Mouse (Mus musculus) 3134 (cell line): ENCODE data around the gene Cfap157.

Experiments
- DNase-seq: peaks from one replicate; pipeline ENCODE4 v3.0.0-alpha.2; 2011; ENCODE audit warnings: low spot score; ENCODE audit not compliant: insufficient read length; ENCODE audit errors: extremely low read depth

Cfap157 gene

DNA sequence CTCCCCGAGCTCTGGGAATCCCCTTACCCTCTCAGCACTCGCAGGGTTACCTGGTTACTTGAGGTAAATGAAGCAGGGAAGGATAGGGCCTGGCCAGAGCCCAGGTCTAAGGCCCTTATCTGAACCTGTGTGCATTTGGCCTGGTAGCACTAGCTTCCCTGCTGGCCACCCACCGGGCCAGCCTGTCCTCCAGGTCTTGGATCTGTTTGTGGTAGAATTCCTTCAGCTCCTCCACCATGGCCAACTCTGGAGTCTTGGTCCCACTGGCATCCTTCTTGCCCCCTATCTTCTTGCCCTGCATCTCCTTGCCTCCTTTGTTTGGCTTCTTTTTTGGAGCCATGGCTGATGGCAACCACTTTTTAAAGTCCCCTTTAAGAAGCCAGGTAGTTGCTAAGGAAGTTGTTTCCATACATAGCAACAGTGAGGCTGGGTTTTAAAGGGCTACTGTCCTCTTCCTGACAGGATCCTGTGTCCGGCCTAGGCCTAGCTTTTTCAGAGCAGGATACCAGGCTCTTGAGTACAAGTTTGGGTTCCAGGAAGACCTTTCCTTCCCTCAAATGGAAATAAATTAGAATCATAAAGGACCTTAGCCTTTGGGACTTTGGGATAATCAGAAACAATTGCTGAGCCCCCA is at the start of gene Cfap157:
Cfap157 (minus strand) TSS at position 381 of the 634 bp plus-strand sequence.
- no peak for DNase-seq

DNA sequence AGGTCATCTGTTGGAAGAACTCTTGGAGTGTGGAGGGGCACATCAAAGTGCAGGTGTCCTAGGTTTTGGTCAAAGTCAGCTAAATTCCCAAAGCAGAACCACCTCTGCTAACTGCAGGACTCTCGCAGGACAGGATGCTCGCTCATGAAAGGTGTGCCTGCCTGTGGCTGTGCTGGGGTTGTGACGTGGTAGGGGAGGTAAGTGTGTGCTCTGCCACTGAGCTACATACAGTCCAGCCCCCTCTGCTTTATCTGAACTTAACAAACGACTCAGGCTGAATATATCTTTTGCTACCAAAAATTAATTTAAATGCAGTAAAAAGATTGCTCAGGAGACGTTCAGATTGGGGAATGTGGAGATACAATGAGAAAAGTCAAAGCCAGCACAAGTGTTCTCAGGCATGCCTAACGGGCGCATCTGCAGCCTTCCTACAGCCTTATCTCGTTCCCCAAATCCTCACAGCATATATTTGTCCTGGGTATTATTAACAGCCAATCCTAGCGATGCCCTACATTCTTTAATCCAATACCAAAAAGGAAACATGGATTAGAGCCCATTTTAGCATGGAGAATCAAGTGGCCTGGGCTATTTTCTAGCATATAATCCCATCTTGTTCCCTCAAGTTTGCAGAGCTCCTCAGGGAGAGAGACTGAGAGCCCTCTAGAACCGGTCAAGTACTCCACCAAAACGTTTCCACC is 44.9 kb upstream of the Cfap157 start:
- no peak for DNase-seq

DNA sequence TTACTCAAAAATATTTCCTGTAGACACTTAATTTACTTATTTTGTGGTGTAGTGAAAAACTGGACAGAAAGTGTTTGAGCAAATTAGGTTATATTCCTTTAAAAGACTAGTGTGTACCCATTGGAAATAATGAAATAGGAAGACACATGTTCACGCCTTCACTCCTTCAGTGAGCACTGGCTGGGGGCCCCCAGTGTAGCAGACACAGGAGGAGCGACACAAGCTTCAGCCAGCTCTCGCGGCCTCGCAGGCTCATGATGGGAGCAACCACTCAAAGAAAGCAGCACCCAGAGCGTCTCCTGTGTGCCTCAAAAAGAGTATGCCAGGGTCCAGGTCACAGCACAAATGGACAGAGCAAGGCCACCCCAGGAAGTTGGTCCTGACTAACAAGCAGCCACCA is 41.6 kb upstream of the Cfap157 start:
- DNase-seq = no peak

DNA sequence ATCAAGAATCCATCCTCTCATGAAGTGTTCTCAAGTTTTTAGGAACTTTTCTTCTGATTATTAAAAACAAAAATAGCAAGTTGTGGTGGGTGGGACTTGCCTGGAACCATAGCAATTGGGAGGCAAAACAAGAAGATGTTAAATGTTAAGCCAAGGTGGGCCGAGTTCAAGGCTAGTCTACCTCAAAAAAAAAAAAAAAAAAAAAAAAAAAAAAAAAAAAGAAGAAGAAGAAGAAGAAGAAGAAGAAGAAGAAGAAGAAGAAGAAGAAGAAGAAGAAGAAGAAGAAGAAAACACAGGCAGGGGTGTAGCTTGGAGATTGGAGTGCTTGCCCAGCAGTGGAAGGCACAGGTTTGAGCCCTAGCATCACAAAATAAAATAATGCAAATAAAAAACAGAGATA is 40.5 kb upstream of the Cfap157 start:
- DNase-seq = no peak

DNA sequence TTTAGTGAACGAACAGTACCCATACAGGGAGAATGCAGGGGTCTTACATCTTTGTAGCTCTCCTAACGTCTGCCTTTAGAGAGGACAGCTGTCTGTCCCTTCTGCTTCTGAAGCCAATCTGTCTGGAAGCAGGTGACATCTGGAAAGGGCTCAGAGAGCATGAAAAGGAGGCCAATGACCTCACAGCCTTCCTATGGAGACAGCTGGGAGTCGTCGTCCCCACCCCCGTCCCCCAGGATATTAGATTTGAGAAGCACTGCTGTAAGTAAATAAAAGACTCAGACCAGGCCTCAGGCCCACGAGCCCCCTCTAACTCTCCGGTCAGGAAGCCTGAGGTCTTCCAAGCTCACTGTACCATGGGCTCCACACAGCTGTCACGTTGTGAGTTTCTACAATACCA is 40.0 kb upstream of the Cfap157 start:
- DNase-seq = no peak

DNA sequence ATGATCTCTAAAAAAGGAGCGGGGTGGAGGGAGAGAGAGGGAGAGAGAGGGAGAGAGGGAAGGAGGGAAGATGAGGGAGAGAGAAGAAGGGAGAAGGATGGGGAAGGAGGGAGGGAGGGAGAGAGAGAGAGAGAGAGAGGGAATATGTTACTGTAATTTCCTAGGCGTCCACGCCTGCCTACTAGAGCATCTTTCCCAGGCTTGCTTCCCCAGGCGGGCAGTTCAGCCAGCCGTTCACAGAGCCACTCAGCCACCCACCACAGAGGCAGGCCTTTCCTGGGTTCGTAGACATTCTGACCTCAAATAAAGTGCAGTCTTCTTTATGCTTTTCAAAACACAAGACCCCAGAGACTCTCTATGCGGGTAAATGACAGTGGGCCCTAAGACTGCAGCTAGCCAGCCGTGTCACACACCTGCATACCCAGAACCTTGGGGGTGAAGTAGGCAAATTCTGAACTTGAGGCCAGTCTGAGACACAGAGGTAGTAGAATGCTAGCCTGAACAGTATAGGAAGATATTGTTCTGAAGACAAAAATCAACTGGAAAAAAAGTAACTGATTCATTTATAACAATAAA is 39.4 kb upstream of the Cfap157 start:
- no peak for DNase-seq

DNA sequence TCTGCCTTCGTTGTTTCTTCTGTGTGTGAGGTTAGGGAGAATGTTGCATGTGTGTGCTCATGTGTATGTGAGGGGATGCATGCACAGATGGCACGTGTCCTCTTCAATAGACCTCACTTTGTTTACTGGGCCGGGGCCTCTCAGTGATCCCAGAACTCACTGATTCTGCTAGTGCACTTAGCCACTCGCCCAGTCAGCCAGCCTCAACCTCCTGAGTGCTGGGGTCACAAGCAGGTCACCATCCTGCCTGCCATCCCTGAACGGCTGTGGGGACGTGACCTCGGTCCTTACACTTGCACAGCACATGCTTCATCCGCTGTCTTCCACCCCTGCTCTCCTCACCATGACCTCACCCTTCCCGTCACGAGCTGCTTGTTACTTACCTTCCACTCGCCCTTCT is 38.9 kb upstream of the Cfap157 start:
- no peak for DNase-seq

DNA sequence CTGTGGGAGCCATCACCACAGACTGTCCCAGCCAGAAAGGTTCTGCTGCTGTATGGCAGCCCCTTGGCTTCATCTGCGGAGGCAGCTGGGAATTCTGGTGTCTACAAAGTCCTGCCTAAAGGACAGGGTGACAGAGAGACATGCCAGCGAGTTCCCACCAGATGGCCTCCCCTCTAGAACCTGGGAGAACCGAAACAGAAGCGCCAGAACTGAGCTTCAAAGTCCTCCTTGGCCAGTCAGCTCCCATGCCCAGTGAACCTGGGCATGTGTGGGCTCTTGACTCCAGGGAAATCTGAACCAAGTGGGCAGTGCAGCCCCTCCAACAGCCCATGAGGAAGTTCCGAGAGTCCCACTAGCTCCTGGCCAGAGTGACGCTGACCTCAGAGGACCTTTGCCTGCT is 38.4 kb upstream of the Cfap157 start:
- DNase-seq = no peak

DNA sequence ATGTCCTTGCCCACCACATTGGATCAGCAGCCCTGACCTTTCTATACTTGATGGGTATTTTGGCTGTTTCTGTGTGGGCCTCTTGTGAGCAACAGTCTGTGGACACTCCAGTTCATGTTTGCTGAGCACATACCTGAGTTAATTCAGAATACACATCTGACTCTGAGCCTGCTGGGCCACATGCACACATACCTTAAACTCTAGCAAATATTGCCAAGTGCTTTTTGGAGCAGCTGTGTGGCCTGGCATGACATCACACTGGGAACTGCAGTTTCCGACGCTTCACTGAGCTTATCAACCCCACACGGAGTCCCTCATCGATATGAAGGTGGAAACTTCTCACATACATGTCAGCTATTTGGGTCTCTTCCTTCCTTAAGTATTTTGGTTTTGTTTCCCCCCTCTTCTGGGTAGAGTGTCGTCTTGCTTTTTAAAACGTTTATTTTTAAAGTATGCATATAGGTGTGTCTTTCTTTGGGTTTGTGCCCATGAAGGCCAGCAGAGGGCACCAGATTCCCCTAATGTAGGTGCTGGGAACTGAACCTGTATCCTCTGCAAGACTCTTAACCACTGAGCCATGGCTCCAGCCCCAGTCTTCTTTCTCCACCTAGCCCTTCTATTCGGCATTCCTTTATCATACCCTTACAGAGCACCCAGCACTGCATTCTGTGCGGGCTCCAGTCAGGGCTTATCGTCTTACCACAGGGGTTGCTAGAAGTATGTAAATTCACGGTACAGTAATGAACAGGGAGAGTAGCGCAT is 37.0 kb upstream of the Cfap157 start:
- no peak for DNase-seq

DNA sequence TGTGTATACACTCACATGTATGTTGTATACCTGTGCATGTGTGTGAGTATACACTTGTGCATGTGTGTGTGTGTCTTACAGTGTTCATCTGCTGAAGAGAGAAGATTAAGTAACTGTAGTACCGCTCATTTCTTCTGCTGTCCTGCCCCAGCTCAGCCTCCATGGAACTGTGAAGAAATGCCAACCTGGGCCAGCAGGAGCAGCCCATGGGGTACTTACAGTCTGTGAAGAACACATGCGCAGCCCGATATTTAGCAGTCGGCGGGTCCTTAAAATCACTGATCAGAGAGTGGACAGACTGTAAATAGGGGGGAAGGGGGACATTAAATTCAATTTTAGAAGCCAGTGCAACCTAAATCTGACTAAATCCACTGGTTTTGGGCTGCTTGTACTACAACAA is 34.0 kb upstream of the Cfap157 start:
- DNase-seq = no peak

DNA sequence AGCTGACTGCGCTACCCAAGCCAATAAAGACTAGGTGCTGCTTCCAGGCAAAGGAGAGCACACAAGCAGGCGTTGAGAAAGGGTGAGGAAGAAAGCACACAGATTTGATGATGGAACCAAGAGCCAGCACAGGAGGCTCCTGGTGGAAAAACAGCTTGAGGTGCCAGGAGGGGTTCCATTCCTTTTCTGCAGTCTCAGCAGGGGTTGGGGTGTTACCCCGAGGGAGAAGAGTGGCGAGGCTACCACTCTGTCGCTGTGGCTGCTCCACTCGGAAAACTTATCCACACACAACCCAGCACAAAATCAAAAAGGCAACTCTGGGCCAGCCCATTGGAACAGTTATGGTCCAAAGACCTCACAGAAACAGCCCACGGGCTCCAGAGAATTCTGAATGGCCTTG is 33.4 kb upstream of the Cfap157 start:
- DNase-seq = no peak

DNA sequence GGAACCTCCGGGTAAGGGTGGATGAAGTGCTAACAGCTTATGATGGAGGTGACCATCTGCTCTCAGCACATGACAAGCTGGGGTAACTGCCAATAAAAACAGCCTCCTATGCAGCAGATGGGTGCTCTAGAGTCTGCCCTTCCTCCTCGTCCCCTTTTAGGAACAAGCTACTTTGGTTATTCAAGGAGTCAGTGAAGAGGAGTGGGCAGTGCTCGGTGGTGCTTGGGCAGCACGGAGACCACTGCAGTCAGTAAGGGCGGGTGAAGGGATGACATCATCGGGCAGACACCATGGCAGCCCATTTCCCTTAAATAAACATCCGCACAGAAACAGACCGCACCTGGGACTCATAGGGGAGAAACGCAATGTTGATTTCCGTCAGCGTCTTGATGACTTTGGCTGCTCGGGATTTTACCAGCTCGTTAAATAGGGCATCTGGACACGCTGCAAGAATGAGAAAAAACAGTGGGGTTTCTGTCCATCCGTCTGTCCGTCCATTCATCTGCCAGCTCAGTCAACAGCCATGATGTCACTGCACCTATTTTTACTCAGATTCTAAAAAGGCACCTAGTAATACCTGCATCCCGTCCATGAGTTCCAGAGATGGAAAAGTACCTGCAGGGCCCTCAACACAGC is 32.8 kb upstream of the Cfap157 start:
- no peak for DNase-seq

DNA sequence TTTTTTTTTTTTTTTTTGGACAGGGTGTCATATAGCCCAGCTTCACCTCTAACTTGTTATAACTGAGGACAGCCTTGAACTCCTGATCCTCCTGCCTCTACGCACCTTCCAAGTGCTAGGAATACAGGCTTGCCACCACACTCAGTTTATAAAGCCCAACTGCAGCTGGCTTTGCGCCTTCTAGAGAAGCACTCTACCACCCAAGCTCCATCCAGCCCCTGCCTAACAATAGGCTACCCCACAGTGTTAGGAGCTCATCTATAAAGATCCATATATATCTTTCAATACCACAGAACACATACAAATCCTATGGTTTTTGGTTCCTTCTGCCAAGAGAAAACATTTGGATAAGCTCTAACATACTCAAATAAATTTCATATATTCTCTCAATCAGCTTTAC is 32.3 kb upstream of the Cfap157 start:
- DNase-seq = no peak

DNA sequence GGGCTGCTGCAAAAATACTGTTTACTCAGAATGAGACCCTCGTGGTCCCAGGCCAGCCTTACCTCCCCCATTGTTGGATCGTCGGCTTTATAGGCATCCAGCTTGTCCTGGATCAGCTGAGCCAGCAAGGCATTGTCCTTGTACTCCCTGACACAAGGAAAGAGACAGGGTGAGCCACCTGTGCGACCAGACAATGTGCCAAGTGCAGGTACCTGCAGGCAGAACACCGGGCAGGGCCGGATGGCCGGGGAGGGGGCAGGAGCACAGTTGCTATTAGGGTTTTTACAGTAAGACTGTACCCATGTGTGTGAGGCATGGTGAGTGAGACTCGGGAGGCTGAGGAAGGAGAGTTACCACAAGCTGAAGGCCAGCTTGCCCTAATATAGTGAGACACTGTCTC is 27.7 kb upstream of the Cfap157 start:
- DNase-seq = no peak

DNA sequence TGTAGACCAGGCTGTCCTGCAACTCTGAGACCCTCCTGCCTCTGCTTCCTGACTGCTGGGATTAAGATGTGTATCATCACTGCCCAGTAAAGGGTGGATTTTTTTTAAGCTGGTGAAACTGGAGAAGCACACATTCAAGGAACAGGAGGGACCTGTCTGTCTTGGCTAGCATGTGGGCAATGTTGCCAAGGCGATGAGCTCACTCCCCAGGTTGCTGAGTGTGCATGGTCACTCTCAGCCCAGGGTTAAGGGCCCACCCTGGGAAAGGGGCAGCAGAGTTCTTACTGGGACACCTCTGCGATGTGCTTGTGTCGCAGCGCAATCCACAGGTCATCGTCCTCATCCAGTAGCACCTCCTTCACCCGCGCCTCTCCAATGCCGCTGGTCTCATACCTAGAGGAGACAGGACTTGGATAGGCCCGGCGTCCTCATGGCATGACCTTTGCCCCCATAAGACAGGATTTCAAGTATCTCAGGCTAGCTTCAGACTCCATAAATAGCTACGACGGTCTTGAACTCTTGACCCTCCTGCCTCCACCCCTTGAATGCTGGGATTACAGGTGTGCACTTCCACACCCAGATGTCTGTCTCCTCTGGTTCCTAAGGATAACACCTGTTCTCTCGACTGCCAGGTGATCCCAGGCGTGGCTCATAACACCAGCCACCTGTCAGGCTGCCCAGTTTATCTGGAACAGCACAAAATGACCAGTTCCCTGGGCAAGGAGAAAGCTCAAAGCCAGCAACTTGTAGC is 24.8 kb upstream of the Cfap157 start:
- no peak for DNase-seq

DNA sequence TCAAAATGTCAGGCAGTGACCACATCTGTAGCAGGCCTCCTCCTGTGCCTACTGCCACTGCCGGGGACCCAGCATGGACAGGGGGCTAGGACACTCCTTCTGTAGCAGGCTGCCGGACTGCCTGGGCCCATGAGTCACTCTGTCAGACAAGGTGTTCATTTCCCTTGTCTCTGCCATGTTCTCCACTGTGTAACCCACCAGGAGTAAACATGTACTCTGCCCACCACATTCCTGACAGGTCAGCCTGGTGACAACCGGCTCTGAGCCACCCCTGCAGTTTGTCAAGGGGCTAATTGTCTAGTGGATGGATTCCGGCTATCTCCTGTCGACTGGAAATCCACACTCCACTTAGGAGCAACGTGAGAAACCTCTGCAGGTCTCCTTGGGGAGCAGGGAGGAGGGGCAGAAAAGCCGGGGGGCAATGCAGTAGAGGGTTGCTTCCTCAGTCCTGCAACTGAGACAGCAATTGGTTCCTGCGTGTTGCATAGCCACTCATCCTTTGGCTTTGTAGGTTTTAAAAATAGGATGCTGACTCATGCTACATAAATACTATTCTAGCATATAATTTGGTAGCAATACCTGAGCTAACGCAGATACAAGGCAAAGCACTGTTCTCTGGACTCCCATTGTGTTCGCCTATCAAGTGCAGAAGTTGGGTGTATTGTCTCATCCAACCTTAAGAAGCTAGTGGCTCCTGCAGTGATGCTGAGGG is 14.2 kb upstream of the Cfap157 start:
- DNase-seq = no peak

DNA sequence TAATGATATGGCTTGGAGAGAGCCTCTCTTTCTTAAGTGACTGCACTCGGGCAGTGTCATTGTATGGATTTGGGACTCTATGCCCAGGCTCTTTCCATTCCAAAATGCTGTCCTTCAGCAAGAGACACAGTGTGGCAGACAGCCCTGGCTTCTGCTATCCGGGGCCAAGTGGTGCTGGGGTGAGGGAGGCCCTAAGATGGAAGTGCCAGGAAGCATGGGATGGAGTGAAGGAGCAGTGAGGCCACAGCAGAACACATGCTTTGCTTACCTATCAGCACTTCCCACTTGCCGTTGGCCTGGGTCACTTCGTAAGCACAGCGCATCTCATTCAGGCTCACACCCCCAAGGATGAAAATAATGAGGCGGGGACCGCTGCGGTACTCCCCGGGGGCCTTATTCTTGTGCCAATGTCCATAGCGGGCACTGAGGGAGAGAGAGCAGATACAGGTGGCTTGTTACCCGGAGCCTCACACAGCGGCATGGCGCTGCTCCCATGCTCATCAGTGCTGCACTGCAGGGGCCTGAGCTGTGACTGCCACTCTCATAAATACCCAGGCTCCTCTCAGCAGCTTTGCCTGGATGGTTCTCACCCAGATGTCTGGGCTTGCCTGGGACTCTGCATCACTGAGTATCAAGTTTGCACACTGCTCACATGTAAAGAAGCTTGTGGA is 11.7 kb upstream of the Cfap157 start:
- no peak for DNase-seq

DNA sequence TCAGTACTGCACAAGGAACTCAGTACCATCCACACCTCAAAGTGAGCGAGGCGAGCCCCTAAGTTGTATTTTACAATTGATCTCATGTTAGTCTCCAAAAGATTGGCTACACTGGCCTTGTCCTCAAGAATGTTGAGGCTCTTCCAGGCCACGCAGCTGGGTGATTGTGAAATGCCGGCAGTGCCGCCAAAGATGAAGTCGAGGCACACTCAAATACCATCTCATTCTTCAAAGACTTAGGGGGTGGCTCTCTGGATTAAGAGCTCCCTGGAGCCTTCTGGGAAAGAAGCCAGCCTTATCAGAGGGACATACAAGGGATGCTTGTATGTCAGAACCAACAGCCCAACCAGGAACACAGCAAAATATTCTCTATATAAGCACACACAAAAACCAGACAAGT is 7.1 kb upstream of the Cfap157 start:
- DNase-seq = no peak

DNA sequence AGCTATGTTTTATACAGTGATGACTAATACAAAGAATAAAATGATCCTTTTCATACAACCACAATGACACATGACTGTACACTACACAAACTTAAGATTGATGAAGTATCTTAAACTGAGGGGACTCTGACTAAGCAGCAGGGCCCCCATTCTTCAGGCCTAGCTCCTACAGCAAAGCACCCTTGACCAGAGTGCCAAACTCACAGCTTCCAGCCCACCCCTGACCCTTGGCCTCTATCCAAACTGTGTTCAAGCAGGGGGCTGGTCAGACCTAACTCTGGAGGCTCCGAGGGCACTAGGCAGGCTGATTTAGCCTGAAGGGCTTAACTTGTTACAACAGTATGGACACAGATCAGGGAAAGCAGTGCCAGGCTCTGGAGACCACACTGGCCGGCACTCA is 4.4 kb upstream of the Cfap157 start:
- DNase-seq = no peak
